Mouse (Mus musculus): ENCODE results near the gene Morc2a.

Gene Morc2a

DNA sequence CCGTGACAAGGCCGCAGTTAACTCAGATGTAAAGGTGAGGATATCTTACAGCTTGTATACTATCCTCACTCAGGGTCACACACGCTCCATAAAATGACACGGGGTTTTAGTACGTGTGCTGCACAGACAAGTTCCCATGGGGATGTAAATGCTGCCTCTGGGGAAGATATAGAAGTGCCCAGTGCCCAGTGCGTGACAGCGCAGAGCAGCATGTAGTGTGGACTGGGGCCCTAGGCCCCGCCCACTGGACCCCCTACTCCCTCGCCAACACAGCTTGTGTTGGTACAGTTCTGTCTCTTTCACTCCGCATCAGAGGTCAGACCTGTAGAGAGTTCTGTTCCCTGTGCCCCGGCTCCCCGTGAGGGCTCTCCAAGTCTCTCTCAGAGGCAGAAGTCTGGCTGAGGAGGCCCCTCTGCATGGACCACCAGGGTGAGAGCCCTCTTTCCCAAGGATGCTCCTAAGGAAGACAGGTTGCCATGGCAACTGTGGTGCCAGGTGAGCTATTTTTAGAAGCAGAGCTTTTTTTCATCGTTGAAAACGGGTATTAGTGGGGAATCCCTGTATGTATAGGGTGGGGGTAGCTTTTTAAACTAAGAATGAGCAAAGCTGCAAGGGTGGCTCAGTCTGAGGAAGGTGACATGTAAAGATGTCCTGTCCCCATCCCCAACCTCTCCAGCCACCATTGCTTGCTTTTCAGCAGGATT, 85.1 kb downstream of the Morc2a start:
- DNase-seq (ENCODE audit: low read depth): no peak

DNA sequence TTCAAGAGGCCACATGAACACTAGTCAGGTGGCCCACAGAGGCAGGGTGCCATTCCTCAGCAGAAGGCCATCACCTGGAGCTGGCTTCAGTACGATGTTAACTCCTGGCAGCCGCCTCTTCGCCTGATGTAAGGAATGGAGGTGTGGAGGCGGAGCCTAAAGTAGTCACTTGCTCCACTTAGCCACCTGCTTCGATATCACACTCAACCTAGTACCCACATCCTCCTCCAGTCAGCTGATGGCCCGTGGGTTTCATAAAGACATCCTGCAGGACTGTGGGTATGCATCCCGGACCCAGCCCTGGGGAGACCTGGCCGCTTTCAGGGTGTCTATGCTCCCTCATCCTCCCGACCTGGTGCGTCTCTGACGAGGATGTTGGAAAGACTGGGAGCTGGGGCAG, 86.7 kb downstream of the Morc2a start:
- no peak for DNase-seq (ENCODE audit: low read depth)

GRCm38 (mm10) chr11:3738778-3739177, 89.8 kb downstream of the Morc2a start:
- no peak for DNase-seq (ENCODE audit: low read depth)

All from induced T-regulatory cell, adult 2 months (primary cell).